Mouse (Mus musculus): ENCODE results near the gene Mast3. TPM values are rescaled to one million over a fixed set of nuclear protein-coding genes. Genes with fewer than 3 reads are reported as not detected.

Mast3 gene
- polyA plus RNA-seq, 1 experiment = 32.5 TPM

DNA sequence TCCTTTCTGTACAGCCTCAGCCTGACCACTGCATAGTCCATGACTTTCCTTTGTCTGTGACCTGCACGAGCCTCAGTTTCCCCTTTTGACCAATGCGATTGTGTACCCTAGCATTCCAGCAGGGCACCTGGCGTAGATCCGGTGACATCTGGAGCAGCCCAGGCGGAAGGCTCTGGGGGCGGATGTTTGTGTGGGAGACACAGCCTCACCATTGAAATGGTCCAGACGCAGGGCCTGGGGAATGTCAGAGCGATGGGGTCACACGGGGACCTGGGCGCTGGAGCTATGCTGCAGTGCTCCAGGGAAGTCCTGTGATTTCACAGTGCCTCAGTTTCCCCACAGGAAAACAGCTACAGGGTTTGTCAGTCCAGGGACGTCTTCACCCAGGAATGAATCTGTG lies 62.7 kb downstream of the Mast3 start:
- TF ChIP-seq MYOD1 (IDR thresholded peaks at IDR 0.05; ENCODE audit: control insufficient read depth, insufficient read length, low read depth) (no peak), MAX (IDR thresholded peaks at IDR 0.05) (no peak), CTCF (IDR thresholded peaks at IDR 0.05; ENCODE audit: control insufficient read depth, insufficient read depth, insufficient read length) (no peak), FOSL1 (IDR thresholded peaks at IDR 0.05; ENCODE audit: insufficient read depth, low read length, poor library complexity, severe bottlenecking) (no peak), MYOG (IDR thresholded peaks at IDR 0.05; ENCODE audit: control insufficient read depth, extremely low read depth, insufficient read length) (no peak), USF1 (IDR thresholded peaks at IDR 0.05; ENCODE audit: low read depth) (no peak)

DNA sequence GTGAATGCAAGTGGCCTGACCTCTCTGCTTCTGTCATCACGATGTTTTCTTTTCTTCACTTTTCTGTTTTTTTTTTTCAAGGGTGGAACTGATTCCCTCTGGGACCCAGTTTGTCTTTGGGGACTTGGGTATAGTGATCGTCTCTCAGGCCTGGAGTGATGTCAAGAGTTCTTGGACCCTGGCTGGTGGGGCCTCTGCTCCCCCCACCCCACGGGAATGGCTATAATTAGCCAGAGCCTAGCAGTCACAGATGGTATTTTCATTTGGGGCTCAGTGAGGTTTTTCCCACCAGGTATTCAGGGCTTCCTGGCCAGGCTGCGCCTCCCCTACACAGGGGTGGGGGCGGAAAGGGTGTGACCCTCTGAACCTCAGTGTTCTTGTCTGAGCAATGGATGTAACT lies 63.2 kb downstream of the Mast3 start:
- Histone ChIP-seq H3K36me3 (ENCODE audit: control insufficient read depth, insufficient read depth) (no peaks in the 10 kb centered on the region), H3K79me2 (ENCODE audit: control insufficient read depth, insufficient read depth) (no peaks in the 10 kb centered on the region), H3K79me3 (ENCODE audit: low read depth) (no peaks in the 10 kb centered on the region), H3K27me3 (ENCODE audit: control insufficient read depth, insufficient read depth, insufficient read length) (peaks cover 41% of the 10 kb centered on the region), H3K4me3 (ENCODE audit: insufficient read depth, poor library complexity, severe bottlenecking) (no peak overlapping the region), H3ac (ENCODE audit: control insufficient read depth, insufficient read length, low read depth) (no peak overlapping the region)
- no peak for TF ChIP-seq MAX (IDR thresholded peaks at IDR 0.05)
- no peak for TF ChIP-seq FOSL1 (IDR thresholded peaks at IDR 0.05; ENCODE audit: insufficient read depth, low read length, poor library complexity, severe bottlenecking)
- no peak for TF ChIP-seq USF1 (IDR thresholded peaks at IDR 0.05; ENCODE audit: low read depth)
- TF ChIP-seq CTCF (IDR thresholded peaks at IDR 0.05; ENCODE audit: control insufficient read depth, insufficient read depth, insufficient read length) = no peak
- no peak for TF ChIP-seq CEBPB (IDR thresholded peaks at IDR 0.05; ENCODE audit: low read depth)
- no peak for TF ChIP-seq MYOD1 (IDR thresholded peaks at IDR 0.05; ENCODE audit: control insufficient read depth, insufficient read length, low read depth)
- no peak for TF ChIP-seq MYOG (IDR thresholded peaks at IDR 0.05; ENCODE audit: control insufficient read depth, extremely low read depth, insufficient read length)

More for the DNA sequence above, 62.7 kb downstream of the Mast3 start:
- peaks cover 43% of the 10 kb centered on the region for H3K27me3 ChIP-seq (ENCODE audit: control insufficient read depth, insufficient read depth, insufficient read length)
- no peak overlapping the region for H3ac ChIP-seq (ENCODE audit: control insufficient read depth, insufficient read length, low read depth)
- no peaks in the 10 kb centered on the region for H3K79me3 ChIP-seq (ENCODE audit: low read depth)
- H3K79me2 ChIP-seq (ENCODE audit: control insufficient read depth, insufficient read depth) = no peaks in the 10 kb centered on the region
- H3K36me3 ChIP-seq (ENCODE audit: control insufficient read depth, insufficient read depth) = no peaks in the 10 kb centered on the region
- no peak overlapping the region for H3K4me3 ChIP-seq (ENCODE audit: insufficient read depth, poor library complexity, severe bottlenecking)

DNA sequence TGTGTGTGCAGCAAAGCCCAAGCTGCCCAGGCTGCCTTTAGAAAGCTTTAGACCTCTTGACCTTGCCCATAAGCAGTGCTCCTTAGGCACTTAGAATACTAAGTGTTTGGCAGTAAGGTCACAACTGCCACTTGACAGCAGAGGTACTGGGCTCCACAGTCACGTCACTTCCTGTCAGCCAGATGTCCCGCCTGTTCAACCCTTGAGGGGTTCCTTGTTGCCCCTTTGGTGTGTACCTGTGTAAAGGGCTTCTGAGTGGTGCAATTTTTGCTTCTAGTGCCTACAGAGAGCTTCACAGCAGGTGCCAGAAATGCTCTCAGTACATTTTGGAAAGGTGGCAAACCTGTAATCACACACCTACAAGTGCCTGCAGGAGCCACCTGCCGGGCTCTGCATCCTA lies 66.6 kb downstream of the Mast3 start:
- H3K79me2 ChIP-seq (ENCODE audit: control insufficient read depth, insufficient read depth) = no peaks in the 10 kb centered on the region
- peaks cover 27% of the 10 kb centered on the region for H3K27me3 ChIP-seq (ENCODE audit: control insufficient read depth, insufficient read depth, insufficient read length)

DNA sequence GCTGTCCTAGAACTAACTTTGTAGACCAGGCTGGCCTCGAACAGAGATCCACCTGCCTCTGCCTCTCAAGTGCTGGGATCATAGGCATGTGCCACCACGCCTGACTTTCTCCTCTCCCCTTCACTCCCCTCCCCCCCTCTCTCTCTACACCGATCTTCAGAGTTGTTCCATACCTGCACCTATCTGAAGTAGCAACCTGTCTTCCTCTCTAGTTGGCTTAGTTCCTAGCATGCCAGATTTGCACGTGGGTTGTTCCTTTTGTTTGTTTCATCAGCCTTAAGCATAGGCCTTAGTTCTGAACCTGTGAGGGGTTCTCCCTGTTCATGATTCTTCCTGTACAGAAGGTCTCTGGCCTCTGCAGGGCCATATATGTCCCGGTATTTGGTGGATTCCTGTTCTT lies 67.1 kb downstream of the Mast3 start:
- H3K79me2 ChIP-seq (ENCODE audit: control insufficient read depth, insufficient read depth) = no peaks in the 10 kb centered on the region
- no peak overlapping the region for H3ac ChIP-seq (ENCODE audit: control insufficient read depth, insufficient read length, low read depth)
- no peak overlapping the region for H3K4me3 ChIP-seq (ENCODE audit: insufficient read depth, poor library complexity, severe bottlenecking)
- H3K27me3 ChIP-seq (ENCODE audit: control insufficient read depth, insufficient read depth, insufficient read length) = peaks cover 25% of the 10 kb centered on the region
- no peaks in the 10 kb centered on the region for H3K79me3 ChIP-seq (ENCODE audit: low read depth)
- TF ChIP-seq MYOD1 (IDR thresholded peaks at IDR 0.05; ENCODE audit: control insufficient read depth, insufficient read length, low read depth) = no peak
- TF ChIP-seq CEBPB (IDR thresholded peaks at IDR 0.05; ENCODE audit: low read depth) = no peak
- no peak for TF ChIP-seq FOSL1 (IDR thresholded peaks at IDR 0.05; ENCODE audit: insufficient read depth, low read length, poor library complexity, severe bottlenecking)
- TF ChIP-seq CTCF (IDR thresholded peaks at IDR 0.05; ENCODE audit: control insufficient read depth, insufficient read depth, insufficient read length) = no peak
- TF ChIP-seq MYOG (IDR thresholded peaks at IDR 0.05; ENCODE audit: control insufficient read depth, extremely low read depth, insufficient read length) = no peak
- TF ChIP-seq MAX (IDR thresholded peaks at IDR 0.05) = no peak
- no peak for TF ChIP-seq USF1 (IDR thresholded peaks at IDR 0.05; ENCODE audit: low read depth)
- H3K36me3 ChIP-seq (ENCODE audit: control insufficient read depth, insufficient read depth) = no peaks in the 10 kb centered on the region

More for the DNA sequence above, 66.6 kb downstream of the Mast3 start:
- H3K36me3 ChIP-seq (ENCODE audit: control insufficient read depth, insufficient read depth) = no peaks in the 10 kb centered on the region
- H3K79me3 ChIP-seq (ENCODE audit: low read depth) = no peaks in the 10 kb centered on the region
- TF ChIP-seq CEBPB (IDR thresholded peaks at IDR 0.05; ENCODE audit: low read depth) (no peak), USF1 (IDR thresholded peaks at IDR 0.05; ENCODE audit: low read depth) (no peak), MAX (IDR thresholded peaks at IDR 0.05) (no peak), FOSL1 (IDR thresholded peaks at IDR 0.05; ENCODE audit: insufficient read depth, low read length, poor library complexity, severe bottlenecking) (no peak), MYOG (IDR thresholded peaks at IDR 0.05; ENCODE audit: control insufficient read depth, extremely low read depth, insufficient read length) (no peak), CTCF (IDR thresholded peaks at IDR 0.05; ENCODE audit: control insufficient read depth, insufficient read depth, insufficient read length) (no peak), MYOD1 (IDR thresholded peaks at IDR 0.05; ENCODE audit: control insufficient read depth, insufficient read length, low read depth) (no peak)
- H3K4me3 ChIP-seq (ENCODE audit: insufficient read depth, poor library complexity, severe bottlenecking) = no peak overlapping the region
- H3ac ChIP-seq (ENCODE audit: control insufficient read depth, insufficient read length, low read depth) = no peak overlapping the region

DNA sequence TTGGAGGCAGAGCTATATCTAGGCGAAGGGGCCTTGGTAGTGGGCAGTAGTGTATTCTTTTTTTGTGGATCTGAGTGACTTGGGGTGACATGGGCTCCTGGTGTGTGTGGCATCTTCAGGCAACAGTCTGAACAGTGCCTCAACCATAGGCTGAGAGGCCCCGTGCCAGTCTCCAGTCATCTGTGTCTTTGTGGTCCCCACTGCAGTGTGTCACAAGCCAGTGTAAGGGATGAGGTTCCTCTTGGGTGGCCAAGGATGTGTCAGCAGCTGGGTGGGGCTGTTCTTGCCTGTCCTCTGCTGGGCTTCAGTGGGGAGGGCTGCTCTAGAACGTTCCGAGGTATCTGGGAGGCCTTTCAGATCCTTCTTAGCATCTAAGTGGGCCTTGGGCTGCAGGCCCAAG lies 73.9 kb downstream of the Mast3 start:
- no peak overlapping the region for H3ac ChIP-seq (ENCODE audit: control insufficient read depth, insufficient read length, low read depth)
- H3K79me2 ChIP-seq (ENCODE audit: control insufficient read depth, insufficient read depth) = no peaks in the 10 kb centered on the region
- H3K4me3 ChIP-seq (ENCODE audit: insufficient read depth, poor library complexity, severe bottlenecking) = no peak overlapping the region
- peaks cover 14% of the 10 kb centered on the region for H3K27me3 ChIP-seq (ENCODE audit: control insufficient read depth, insufficient read depth, insufficient read length)
- H3K36me3 ChIP-seq (ENCODE audit: control insufficient read depth, insufficient read depth) = no peaks in the 10 kb centered on the region
- H3K79me3 ChIP-seq (ENCODE audit: low read depth) = no peaks in the 10 kb centered on the region
- no peak for TF ChIP-seq CTCF (IDR thresholded peaks at IDR 0.05; ENCODE audit: control insufficient read depth, insufficient read depth, insufficient read length)
- no peak for TF ChIP-seq MYOD1 (IDR thresholded peaks at IDR 0.05; ENCODE audit: control insufficient read depth, insufficient read length, low read depth)
- TF ChIP-seq USF1 (IDR thresholded peaks at IDR 0.05; ENCODE audit: low read depth) = no peak
- no peak for TF ChIP-seq MYOG (IDR thresholded peaks at IDR 0.05; ENCODE audit: control insufficient read depth, extremely low read depth, insufficient read length)
- TF ChIP-seq MAX (IDR thresholded peaks at IDR 0.05) = no peak
- no peak for TF ChIP-seq CEBPB (IDR thresholded peaks at IDR 0.05; ENCODE audit: low read depth)
- no peak for TF ChIP-seq FOSL1 (IDR thresholded peaks at IDR 0.05; ENCODE audit: insufficient read depth, low read length, poor library complexity, severe bottlenecking)
